Mouse (Mus musculus) layer of hippocampus, postnatal 10 days (tissue): ENCODE data around the gene Tnnt3. TPM values are rescaled to one million over a fixed set of nuclear protein-coding genes. Genes with fewer than 3 reads are reported as not detected.

Source experiments
- DNase-seq, 2 experiments: peaks; one replicate each; pipeline ENCODE4 v3.0.0; 2021; ENCODE audit warnings: low spot score in 2 of 2
- long read RNA-seq: library from polyadenylated mRNA; stranded (forward); transcript quantifications from one replicate; pipeline ENCODE4 v2.0.0, GENCODE M21; 2023
- total RNA-seq, 2 experiments: library from RNA; stranded (reverse); gene quantifications; 2 replicates each; pipeline ENCODE4 v1.2.3; 2021

The Tnnt3 gene
- total RNA-seq = under 1 TPM; 0.82 to 0.96 TPM
- long read RNA-seq, partial matches to known transcripts = 3 of 3 reads
- long read RNA-seq, other reads (novel, unspliced or antisense) = 0 of 3 reads

GRCm38 (mm10) chr7:142498575-142498974 lies at the start of gene Tnnt3:
TSS of gene Tnnt3 (plus strand) at chr7:142498836.
- DNase-seq = no peak

GRCm38 (mm10) chr7:142449038-142449617 lies 49.5 kb upstream of the Tnnt3 start:
- no peak for DNase-seq

- no peak for DNase-seq
Observed at GRCm38 (mm10) chr7:142454706-142455105, 43.9 kb upstream of the Tnnt3 start.

- no peak for DNase-seq
Observed at GRCm38 (mm10) chr7:142455251-142455650, 43.4 kb upstream of the Tnnt3 start.

GRCm38 (mm10) chr7:142456806-142457205 lies 41.8 kb upstream of the Tnnt3 start:
- no peak for DNase-seq

- peak; percentile 60 to 66 for DNase-seq
Observed at GRCm38 (mm10) chr7:142457227-142457811, 41.3 kb upstream of the Tnnt3 start.

- DNase-seq = no peak
Observed at GRCm38 (mm10) chr7:142458026-142458425, 40.6 kb upstream of the Tnnt3 start.

- DNase-seq = no peak
Observed at GRCm38 (mm10) chr7:142458676-142459298, 39.8 kb upstream of the Tnnt3 start.

GRCm38 (mm10) chr7:142459299-142459691 lies 39.3 kb upstream of the Tnnt3 start:
- DNase-seq = no peak

GRCm38 (mm10) chr7:142460636-142461077 lies 38.0 kb upstream of the Tnnt3 start, which contains the start of gene Lsp1:
TSS of gene Lsp1 (plus strand) at chr7:142460809.
- no peak for DNase-seq

- DNase-seq = no peak
Observed at GRCm38 (mm10) chr7:142461446-142461845, 37.2 kb upstream of the Tnnt3 start.

GRCm38 (mm10) chr7:142462190-142462589 lies 36.4 kb upstream of the Tnnt3 start:
- DNase-seq = no peak

GRCm38 (mm10) chr7:142462594-142463078 lies 36.0 kb upstream of the Tnnt3 start:
- no peak for DNase-seq

GRCm38 (mm10) chr7:142470171-142470691 lies 28.4 kb upstream of the Tnnt3 start:
- DNase-seq = no peak

- DNase-seq = peak; percentile 47
Observed at GRCm38 (mm10) chr7:142470808-142471413, 27.7 kb upstream of the Tnnt3 start.

GRCm38 (mm10) chr7:142471414-142471861 lies 27.2 kb upstream of the Tnnt3 start:
- DNase-seq = no peak

GRCm38 (mm10) chr7:142471884-142472570 lies 26.6 kb upstream of the Tnnt3 start:
- DNase-seq = no peak

- DNase-seq = no peak
Observed at GRCm38 (mm10) chr7:142472936-142473335, 25.7 kb upstream of the Tnnt3 start.

GRCm38 (mm10) chr7:142473476-142473875 lies 25.2 kb upstream of the Tnnt3 start:
- no peak for DNase-seq

- DNase-seq = no peak
Observed at GRCm38 (mm10) chr7:142474799-142475198, 23.8 kb upstream of the Tnnt3 start.

- no peak for DNase-seq
Observed at GRCm38 (mm10) chr7:142475641-142476040, 23.0 kb upstream of the Tnnt3 start.
